Mouse (Mus musculus): ENCODE data around the gene Cyp2d10. TPM values are rescaled to one million over a fixed set of nuclear protein-coding genes. Genes with fewer than 3 reads are reported as not detected.

The Cyp2d10 gene
- polyA plus RNA-seq, 1 experiment = not detected

DNA sequence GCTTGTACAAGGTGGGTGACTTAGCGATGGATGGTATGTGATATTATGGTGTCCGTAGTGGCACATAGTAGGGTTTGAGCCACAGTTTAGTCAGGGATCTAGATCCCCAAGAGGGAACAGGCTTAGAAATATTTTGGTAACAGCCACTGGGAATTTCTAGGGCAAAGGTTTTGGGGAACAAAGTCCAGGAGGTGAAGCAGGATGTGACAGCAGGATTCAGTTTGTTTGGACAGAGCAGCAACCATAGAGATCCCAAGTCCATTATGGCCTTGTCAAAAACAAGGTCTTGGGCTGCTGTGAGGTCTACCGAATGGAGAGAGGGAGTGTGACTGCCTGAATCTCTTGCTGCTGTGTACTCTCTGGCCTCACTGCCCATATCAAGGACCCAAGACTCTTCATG, 36.7 kb upstream of the Cyp2d10 start:
- Histone ChIP-seq H3K79me2 (ENCODE audit: control insufficient read depth, insufficient read depth) (no peaks in the 10 kb centered on the region), H3ac (ENCODE audit: control insufficient read depth, insufficient read length) (no peak overlapping the region), H3K36me3 (ENCODE audit: control insufficient read depth, insufficient read depth) (no peaks in the 10 kb centered on the region), H3K4me3 (no peak overlapping the region), H3K4me2 (ENCODE audit: low read depth) (no peak overlapping the region), H3K27me3 (ENCODE audit: control insufficient read depth, insufficient read depth, insufficient read length) (no peaks in the 10 kb centered on the region)
- no peak for TF ChIP-seq TCF12 (IDR thresholded peaks at IDR 0.05; ENCODE audit: insufficient read depth, poor library complexity, severe bottlenecking)
- TF ChIP-seq REST (IDR thresholded peaks at IDR 0.05; ENCODE audit: insufficient read depth, insufficient read length) = no peak
- TF ChIP-seq MYOG (IDR thresholded peaks at IDR 0.05; ENCODE audit: control insufficient read depth in 1 of 3, insufficient read depth in 1 of 3, insufficient read length in 2 of 3, low read depth in 2 of 3) = no peak
- no peak for TF ChIP-seq E2F4 (IDR thresholded peaks at IDR 0.05; ENCODE audit: insufficient read depth)
- TF ChIP-seq SRF (IDR thresholded peaks at IDR 0.05; ENCODE audit: control insufficient read depth, insufficient read length, low read depth) = no peak
- TF ChIP-seq TCF3 (IDR thresholded peaks at IDR 0.05; ENCODE audit: insufficient read length, low read depth) = no peak
- no peak for TF ChIP-seq POLR2A (IDR thresholded peaks at IDR 0.05; ENCODE audit: insufficient read length, low read depth)
- TF ChIP-seq USF1 (IDR thresholded peaks at IDR 0.05; ENCODE audit: low read depth) = no peak
- TF ChIP-seq MYOD1 (IDR thresholded peaks at IDR 0.05; ENCODE audit: control insufficient read depth in 1 of 3, insufficient read length in 2 of 3, low read depth in 2 of 3) = no peak
- no peak for TF ChIP-seq CEBPB (IDR thresholded peaks at IDR 0.05; ENCODE audit: insufficient read depth, poor library complexity, severe bottlenecking)

GRCm38 (mm10) chr15:82437975-82438617, 31.1 kb upstream of the Cyp2d10 start:
- TF ChIP-seq POLR2AphosphoS2 (IDR thresholded peaks at IDR 0.05; ENCODE audit: insufficient read length, low read depth) (no peak), USF1 (IDR thresholded peaks at IDR 0.05; ENCODE audit: low read depth) (no peak), CEBPB (IDR thresholded peaks at IDR 0.05; ENCODE audit: insufficient read depth, poor library complexity, severe bottlenecking) (no peak), POLR2A (IDR thresholded peaks at IDR 0.05; ENCODE audit: insufficient read length, low read depth) (no peak), TCF12 (IDR thresholded peaks at IDR 0.05; ENCODE audit: insufficient read depth, poor library complexity, severe bottlenecking) (no peak), MAX (IDR thresholded peaks at IDR 0.05; ENCODE audit: low read depth) (no peak), E2F4 (IDR thresholded peaks at IDR 0.05; ENCODE audit: insufficient read depth) (no peak), MYOD1 (IDR thresholded peaks at IDR 0.05; ENCODE audit: control insufficient read depth in 1 of 3, insufficient read length in 2 of 3, low read depth in 2 of 3) (no peak), REST (IDR thresholded peaks at IDR 0.05; ENCODE audit: insufficient read depth, insufficient read length) (no peak), SRF (IDR thresholded peaks at IDR 0.05; ENCODE audit: control insufficient read depth, insufficient read length, low read depth) (no peak), MYOG (IDR thresholded peaks at IDR 0.05; ENCODE audit: control insufficient read depth in 1 of 3, insufficient read depth in 1 of 3, insufficient read length in 2 of 3, low read depth in 2 of 3) (no peak), TCF3 (IDR thresholded peaks at IDR 0.05; ENCODE audit: insufficient read length, low read depth) (no peak)
- Histone ChIP-seq H3K4me2 (ENCODE audit: low read depth) (no peak overlapping the region), H3ac (ENCODE audit: control insufficient read depth, insufficient read length) (no peak overlapping the region), H3K4me3 (no peak overlapping the region), H3K36me3 (ENCODE audit: control insufficient read depth, insufficient read depth) (no peaks in the 10 kb centered on the region), H3K79me2 (ENCODE audit: control insufficient read depth, insufficient read depth) (no peaks in the 10 kb centered on the region), H3K27me3 (ENCODE audit: control insufficient read depth, insufficient read depth, insufficient read length) (no peaks in the 10 kb centered on the region)

GRCm38 (mm10) chr15:82435606-82436005, 28.6 kb upstream of the Cyp2d10 start:
- Histone ChIP-seq H3K79me2 (ENCODE audit: control insufficient read depth, insufficient read depth) (no peaks in the 10 kb centered on the region), H3ac (ENCODE audit: control insufficient read depth, insufficient read length) (no peak overlapping the region), H3K36me3 (ENCODE audit: control insufficient read depth, insufficient read depth) (no peaks in the 10 kb centered on the region), H3K27me3 (ENCODE audit: control insufficient read depth, insufficient read depth, insufficient read length) (no peaks in the 10 kb centered on the region), H3K4me3 (no peak overlapping the region), H3K4me2 (ENCODE audit: low read depth) (no peak overlapping the region)
- TF ChIP-seq TCF12 (IDR thresholded peaks at IDR 0.05; ENCODE audit: insufficient read depth, poor library complexity, severe bottlenecking) = no peak
- no peak for TF ChIP-seq REST (IDR thresholded peaks at IDR 0.05; ENCODE audit: insufficient read depth, insufficient read length)
- no peak for TF ChIP-seq E2F4 (IDR thresholded peaks at IDR 0.05; ENCODE audit: insufficient read depth)
- no peak for TF ChIP-seq SRF (IDR thresholded peaks at IDR 0.05; ENCODE audit: control insufficient read depth, insufficient read length, low read depth)
- TF ChIP-seq MAX (IDR thresholded peaks at IDR 0.05; ENCODE audit: low read depth) = no peak
- TF ChIP-seq TCF3 (IDR thresholded peaks at IDR 0.05; ENCODE audit: insufficient read length, low read depth) = no peak
- TF ChIP-seq USF1 (IDR thresholded peaks at IDR 0.05; ENCODE audit: low read depth) = no peak
- no peak for TF ChIP-seq MYOD1 (IDR thresholded peaks at IDR 0.05; ENCODE audit: control insufficient read depth in 1 of 3, insufficient read length in 2 of 3, low read depth in 2 of 3)
- no peak for TF ChIP-seq POLR2A (IDR thresholded peaks at IDR 0.05; ENCODE audit: insufficient read length, low read depth)
- no peak for TF ChIP-seq POLR2AphosphoS2 (IDR thresholded peaks at IDR 0.05; ENCODE audit: insufficient read length, low read depth)
- no peak for TF ChIP-seq MYOG (IDR thresholded peaks at IDR 0.05; ENCODE audit: control insufficient read depth in 1 of 3, insufficient read depth in 1 of 3, insufficient read length in 2 of 3, low read depth in 2 of 3)
- no peak for TF ChIP-seq CEBPB (IDR thresholded peaks at IDR 0.05; ENCODE audit: insufficient read depth, poor library complexity, severe bottlenecking)

DNA sequence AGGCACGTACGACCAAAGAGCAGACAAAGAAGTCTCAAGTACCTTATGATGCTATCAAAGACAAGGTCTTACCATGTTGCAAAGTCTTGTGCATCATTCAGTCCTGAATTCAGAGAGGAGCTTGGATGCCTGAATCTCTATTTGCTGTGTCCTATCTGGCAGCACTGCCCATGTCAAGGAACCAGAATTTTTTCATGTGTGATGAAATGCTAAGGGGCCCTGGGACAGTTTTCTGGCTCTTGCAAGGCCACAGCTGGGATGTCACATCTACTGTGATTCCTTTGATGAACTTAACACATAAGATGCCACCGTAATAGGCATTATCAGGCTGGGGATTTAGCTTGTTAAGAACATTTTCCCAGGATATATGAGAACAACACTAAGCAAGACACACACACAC, 28.0 kb upstream of the Cyp2d10 start:
- Histone ChIP-seq H3K79me2 (ENCODE audit: control insufficient read depth, insufficient read depth) (no peaks in the 10 kb centered on the region), H3K27me3 (ENCODE audit: control insufficient read depth, insufficient read depth, insufficient read length) (no peaks in the 10 kb centered on the region), H3K36me3 (ENCODE audit: control insufficient read depth, insufficient read depth) (no peaks in the 10 kb centered on the region), H3ac (ENCODE audit: control insufficient read depth, insufficient read length) (no peak overlapping the region), H3K4me2 (ENCODE audit: low read depth) (no peak overlapping the region), H3K4me3 (no peak overlapping the region)
- TF ChIP-seq TCF3 (IDR thresholded peaks at IDR 0.05; ENCODE audit: insufficient read length, low read depth) (no peak), MYOD1 (IDR thresholded peaks at IDR 0.05; ENCODE audit: control insufficient read depth in 1 of 3, insufficient read length in 2 of 3, low read depth in 2 of 3) (no peak), SRF (IDR thresholded peaks at IDR 0.05; ENCODE audit: control insufficient read depth, insufficient read length, low read depth) (no peak), MYOG (IDR thresholded peaks at IDR 0.05; ENCODE audit: control insufficient read depth in 1 of 3, insufficient read depth in 1 of 3, insufficient read length in 2 of 3, low read depth in 2 of 3) (no peak), TCF12 (IDR thresholded peaks at IDR 0.05; ENCODE audit: insufficient read depth, poor library complexity, severe bottlenecking) (no peak), MAX (IDR thresholded peaks at IDR 0.05; ENCODE audit: low read depth) (no peak)
